Mouse (Mus musculus): Measurements from ENCODE around the gene Pars2. TPM values are rescaled to one million over a fixed set of nuclear protein-coding genes. Genes with fewer than 3 reads are reported as not detected.

Pars2 gene
- polyA plus RNA-seq, 1 experiment from 2014 or later, result 14.3 TPM

GRCm38 (mm10) chr4:106633281-106634085, 17.4 kb upstream of the Pars2 start:
- ATAC-seq (ENCODE audit: insufficient read depth), result peak; percentile 20; the same call in 1 of the 2 replicates
- DNase-seq, result peak; percentile 44
- no peak overlapping the region for H3K4me3 ChIP-seq (ENCODE audit: low read depth, low read length)
- no peak overlapping the region for H3K9ac ChIP-seq
- no peak for TF ChIP-seq CTCF (IDR thresholded peaks at IDR 0.05; ENCODE audit: low read depth)
- H3K27ac ChIP-seq (ENCODE audit: low read depth), result peak overlapping the region; percentile 65
- H3K4me2 ChIP-seq, result no peak overlapping the region
- H3K27me3 ChIP-seq (ENCODE audit: insufficient read depth, low read length), result no peaks in the 10 kb centered on the region; the same call in 1 of the 2 replicates
- H3K36me3 ChIP-seq (ENCODE audit: insufficient read depth), result no peaks in the 10 kb centered on the region
- 0 out of 2 replicates have a peak, but pooled peaks cover 3% of the 10 kb centered on the region for H3K4me1 ChIP-seq (ENCODE audit: insufficient read depth)
- H3K9me3 ChIP-seq (ENCODE audit: low read depth, low read length), result no peaks in the 10 kb centered on the region
- 21% methylated on average over 8 of the region's 8 CpGs for WGBS

GRCm38 (mm10) chr4:106634086-106634479, 16.8 kb upstream of the Pars2 start:
- ATAC-seq (ENCODE audit: insufficient read depth), result no peak
- no peak for DNase-seq
- Histone ChIP-seq H3K27me3 (ENCODE audit: insufficient read depth, low read length) (no peaks in the 10 kb centered on the region; the same call in 1 of the 2 replicates), H3K27ac (ENCODE audit: low read depth) (peak overlapping the region; percentile 65), H3K4me3 (ENCODE audit: low read depth, low read length) (no peak overlapping the region), H3K9ac (no peak overlapping the region), H3K36me3 (ENCODE audit: insufficient read depth) (no peaks in the 10 kb centered on the region), H3K9me3 (ENCODE audit: low read depth, low read length) (no peaks in the 10 kb centered on the region), H3K4me2 (no peak overlapping the region), H3K4me1 (ENCODE audit: insufficient read depth) (0 out of 2 replicates have a peak, but pooled peaks cover 3% of the 10 kb centered on the region)
- TF ChIP-seq CTCF (IDR thresholded peaks at IDR 0.05; ENCODE audit: low read depth), result no peak
- 36% methylated on average over 9 of the region's 9 CpGs for WGBS

GRCm38 (mm10) chr4:106643483-106644217, 7.2 kb upstream of the Pars2 start:
- no peak overlapping the region for H3K4me2 ChIP-seq
- H3K36me3 ChIP-seq (ENCODE audit: insufficient read depth), result no peaks in the 10 kb centered on the region
- H3K27ac ChIP-seq (ENCODE audit: low read depth), result peak overlapping the region; percentile 69
- H3K9ac ChIP-seq, result peak overlapping the region; percentile 24
- whole genome bisulfite sequencing, result 6% methylated on average over 8 of the region's 8 CpGs
- DNase-seq (peak; percentile 62), ATAC-seq (ENCODE audit: insufficient read depth) (peak; percentile 73)
- H3K4me1 ChIP-seq (ENCODE audit: insufficient read depth), result peaks cover 16% of the 10 kb centered on the region
- no peaks in the 10 kb centered on the region for H3K9me3 ChIP-seq (ENCODE audit: low read depth, low read length)
- TF ChIP-seq CTCF (IDR thresholded peaks at IDR 0.05; ENCODE audit: low read depth), result no peak
- no peak overlapping the region for H3K4me3 ChIP-seq (ENCODE audit: low read depth, low read length)
- H3K27me3 ChIP-seq (ENCODE audit: insufficient read depth, low read length), result no peaks in the 10 kb centered on the region

GRCm38 (mm10) chr4:106644218-106644610, 6.7 kb upstream of the Pars2 start:
- H3K4me1 ChIP-seq (ENCODE audit: insufficient read depth), result peaks cover 16% of the 10 kb centered on the region
- no peaks in the 10 kb centered on the region for H3K27me3 ChIP-seq (ENCODE audit: insufficient read depth, low read length)
- peak overlapping the region; percentile 24; the same call in 1 of the 2 replicates for H3K9ac ChIP-seq
- no peaks in the 10 kb centered on the region for H3K9me3 ChIP-seq (ENCODE audit: low read depth, low read length)
- DNase-seq (peak; percentile 13), ATAC-seq (ENCODE audit: insufficient read depth) (no peak)
- no peak overlapping the region for H3K4me3 ChIP-seq (ENCODE audit: low read depth, low read length)
- WGBS, result 36% methylated on average over 6 of the region's 6 CpGs
- no peak for TF ChIP-seq CTCF (IDR thresholded peaks at IDR 0.05; ENCODE audit: low read depth)
- H3K36me3 ChIP-seq (ENCODE audit: insufficient read depth), result no peaks in the 10 kb centered on the region
- peak overlapping the region; percentile 69 for H3K27ac ChIP-seq (ENCODE audit: low read depth)
- no peak overlapping the region for H3K4me2 ChIP-seq

GRCm38 (mm10) chr4:106645797-106646196, 5.1 kb upstream of the Pars2 start:
- Histone ChIP-seq H3K4me2 (no peak overlapping the region), H3K9ac (no peak overlapping the region), H3K36me3 (ENCODE audit: insufficient read depth) (no peaks in the 10 kb centered on the region), H3K4me3 (ENCODE audit: low read depth, low read length) (no peak overlapping the region), H3K4me1 (ENCODE audit: insufficient read depth) (peaks cover 16% of the 10 kb centered on the region), H3K27me3 (ENCODE audit: insufficient read depth, low read length) (no peaks in the 10 kb centered on the region), H3K9me3 (ENCODE audit: low read depth, low read length) (no peaks in the 10 kb centered on the region), H3K27ac (ENCODE audit: low read depth) (no peak overlapping the region)
- 74% methylated on average over 5 of the region's 5 CpGs for WGBS
- no peak for TF ChIP-seq CTCF (IDR thresholded peaks at IDR 0.05; ENCODE audit: low read depth)
- DNase-seq (no peak), ATAC-seq (ENCODE audit: insufficient read depth) (no peak)

- ATAC-seq (ENCODE audit: insufficient read depth) (no peak), DNase-seq (no peak)
- Histone ChIP-seq H3K36me3 (ENCODE audit: insufficient read depth) (no peaks in the 10 kb centered on the region), H3K27me3 (ENCODE audit: insufficient read depth, low read length) (no peaks in the 10 kb centered on the region), H3K9me3 (ENCODE audit: low read depth, low read length) (no peaks in the 10 kb centered on the region), H3K9ac (no peak overlapping the region), H3K27ac (ENCODE audit: low read depth) (no peak overlapping the region), H3K4me2 (no peak overlapping the region), H3K4me3 (ENCODE audit: low read depth, low read length) (no peak overlapping the region), H3K4me1 (ENCODE audit: insufficient read depth) (peaks cover 22% of the 10 kb centered on the region)
- no peak for TF ChIP-seq CTCF (IDR thresholded peaks at IDR 0.05; ENCODE audit: low read depth)
- 88% methylated on average over 6 of the region's 6 CpGs for WGBS
Observed at GRCm38 (mm10) chr4:106647137-106647536, 3.7 kb upstream of the Pars2 start.

GRCm38 (mm10) chr4:106652546-106652945, 1.7 kb downstream of the Pars2 start:
- peaks cover 6% of the 10 kb centered on the region for H3K4me1 ChIP-seq (ENCODE audit: insufficient read depth)
- 91% methylated on average over 3 of the region's 3 CpGs for WGBS
- H3K4me3 ChIP-seq (ENCODE audit: low read depth, low read length), result no peak overlapping the region
- H3K36me3 ChIP-seq (ENCODE audit: insufficient read depth), result peaks cover 36% of the 10 kb centered on the region; the same call in 1 of the 2 replicates
- H3K9me3 ChIP-seq (ENCODE audit: low read depth, low read length), result no peaks in the 10 kb centered on the region
- TF ChIP-seq CTCF (IDR thresholded peaks at IDR 0.05; ENCODE audit: low read depth), result no peak
- DNase-seq (no peak), ATAC-seq (ENCODE audit: insufficient read depth) (no peak)
- no peak overlapping the region for H3K4me2 ChIP-seq
- H3K9ac ChIP-seq, result no peak overlapping the region
- no peak overlapping the region for H3K27ac ChIP-seq (ENCODE audit: low read depth)
- H3K27me3 ChIP-seq (ENCODE audit: insufficient read depth, low read length), result no peaks in the 10 kb centered on the region

Measured in lung, embryonic 14.5 days (tissue).